Mouse (Mus musculus) urinary bladder, postnatal 14 days (tissue): ENCODE results near the gene Tvp23a.

ENCODE experiments used
- DNase-seq: peaks from one replicate; pipeline ENCODE4 v3.0.0; 2021; ENCODE audit warnings: low spot score

Gene Tvp23a

GRCm38 (mm10) chr16:10447264-10447594 is at the start of gene Tvp23a:
Gene Tvp23a, minus strand, starts transcription at chr16:10447362.
- peak; percentile 52 for DNase-seq

- DNase-seq: no peak
These were observed 48.7 kb upstream of the Tvp23a start for GRCm38 (mm10) chr16:10495824-10496298.

GRCm38 (mm10) chr16:10492587-10492986 is 45.4 kb upstream of the Tvp23a start:
- DNase-seq: no peak

GRCm38 (mm10) chr16:10491716-10492115 is 44.6 kb upstream of the Tvp23a start:
- DNase-seq: no peak

GRCm38 (mm10) chr16:10490503-10491150 is 43.5 kb upstream of the Tvp23a start:
- no peak for DNase-seq

- no peak for DNase-seq
These were observed 42.8 kb upstream of the Tvp23a start for GRCm38 (mm10) chr16:10489904-10490457.

DNA sequence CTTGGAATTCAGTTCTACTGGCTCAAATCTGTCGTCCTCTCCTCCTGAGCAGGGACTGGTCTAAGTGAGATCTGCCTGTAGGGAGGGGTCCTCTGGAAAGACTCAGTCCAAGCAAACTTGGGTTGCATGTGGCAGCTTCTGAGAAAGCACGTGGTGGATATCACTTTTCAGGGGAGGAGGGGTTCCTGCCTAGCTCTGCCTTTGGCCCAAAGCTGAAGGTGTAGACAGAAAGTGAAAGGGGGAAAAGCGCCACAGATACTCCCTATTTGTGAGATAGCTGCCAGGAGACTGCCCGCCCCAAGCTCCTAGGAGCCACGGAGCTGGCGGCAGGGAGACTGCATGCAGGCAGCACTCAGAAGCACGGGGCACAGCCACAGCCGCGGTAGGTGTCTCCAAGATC is 42.3 kb upstream of the Tvp23a start:
- DNase-seq: no peak

- no peak for DNase-seq
These were observed 41.8 kb upstream of the Tvp23a start for GRCm38 (mm10) chr16:10488769-10489481.

DNA sequence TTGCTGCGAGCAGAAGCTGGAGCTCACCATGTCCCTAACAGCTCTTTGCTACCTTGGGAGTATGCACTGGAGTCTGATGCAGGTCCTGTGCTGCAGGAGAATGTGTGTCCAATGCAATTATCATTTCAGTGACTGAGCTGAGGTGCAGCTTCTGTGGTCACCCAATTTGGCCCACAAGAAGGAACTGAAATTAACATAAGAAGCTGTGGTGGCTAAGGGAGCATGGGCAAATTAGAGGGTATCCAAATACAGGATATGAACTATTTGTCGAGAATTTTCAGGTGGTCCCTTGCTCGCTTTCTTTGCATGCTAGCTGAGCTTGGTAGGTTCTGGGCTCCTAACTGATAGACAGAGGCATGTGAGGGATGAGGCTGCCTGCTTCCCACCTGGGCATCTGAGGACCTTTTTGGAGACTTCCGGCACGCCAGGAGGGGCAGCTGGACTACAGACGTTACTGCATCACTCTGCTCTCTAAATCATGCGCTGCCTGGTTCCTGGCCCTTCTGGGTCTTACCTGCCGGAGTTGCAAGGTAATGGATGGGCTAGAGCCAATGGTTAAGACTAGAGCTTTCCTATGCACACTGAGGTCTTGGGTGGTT is 40.8 kb upstream of the Tvp23a start:
- no peak for DNase-seq

GRCm38 (mm10) chr16:10486993-10487392 is 39.8 kb upstream of the Tvp23a start:
- no peak for DNase-seq

GRCm38 (mm10) chr16:10482343-10482742 is 35.2 kb upstream of the Tvp23a start:
- DNase-seq: no peak

GRCm38 (mm10) chr16:10479857-10480256 is 32.7 kb upstream of the Tvp23a start, which contains the start of gene Ciita:
Gene Ciita, plus strand, starts transcription at chr16:10480059.
- no peak for DNase-seq

DNA sequence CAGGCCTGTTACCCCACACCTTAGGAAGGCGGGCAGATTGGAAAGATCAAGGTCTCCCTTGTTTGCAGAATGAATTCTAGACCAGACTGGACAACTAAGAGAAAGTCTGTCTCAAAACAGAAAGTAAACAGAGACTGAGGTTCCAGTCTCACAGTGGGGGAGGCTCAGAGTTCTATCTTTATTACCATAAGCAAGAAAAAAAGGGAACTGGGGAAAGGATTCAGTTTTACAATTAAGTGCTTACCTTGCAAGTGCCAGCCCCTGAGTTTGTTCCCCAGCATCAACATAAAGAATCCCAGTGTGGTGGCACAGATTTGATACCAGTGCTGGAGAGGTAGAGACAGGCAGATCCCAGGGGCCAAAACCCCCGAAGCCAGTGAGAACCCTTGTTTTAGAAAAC is 28.8 kb upstream of the Tvp23a start:
- DNase-seq: no peak

DNA sequence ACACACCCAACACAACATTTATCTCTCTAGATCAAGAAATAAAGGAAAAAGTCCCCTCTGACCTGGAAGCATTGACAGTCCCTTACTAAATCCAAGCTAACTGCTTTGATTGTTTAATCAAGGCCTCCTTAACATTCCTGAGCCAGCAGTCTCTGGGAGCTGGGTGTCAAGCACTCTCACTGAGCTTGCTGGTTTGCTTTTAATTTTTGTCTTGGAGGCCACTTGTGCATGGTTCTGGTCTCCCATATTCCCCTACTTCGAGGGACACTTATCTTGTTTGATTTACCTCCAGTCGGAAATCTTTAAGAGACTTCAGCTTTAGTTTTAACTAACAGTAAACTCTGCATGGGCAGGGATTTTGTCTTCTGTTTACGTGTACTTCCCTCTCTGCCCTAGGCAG is 27.8 kb upstream of the Tvp23a start:
- no peak for DNase-seq

DNA sequence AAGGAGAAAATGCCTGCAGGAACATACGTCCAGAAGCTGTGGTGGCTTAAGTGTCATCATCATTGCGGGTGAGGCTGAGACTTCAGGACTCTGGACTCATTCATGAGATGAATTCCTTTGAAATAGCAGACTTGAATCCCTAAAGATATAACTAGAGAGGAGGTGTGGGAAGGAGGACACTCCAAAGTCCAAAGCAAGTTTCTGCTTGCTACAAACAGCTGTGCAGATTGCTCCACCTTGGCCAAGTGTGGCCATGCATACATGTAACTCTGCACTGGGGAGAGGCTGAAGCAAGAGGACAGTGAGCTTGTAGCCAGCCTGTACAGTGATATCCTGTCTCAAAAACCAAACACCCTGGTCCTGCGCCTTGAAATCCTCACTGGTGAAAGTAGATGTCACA is 24.8 kb upstream of the Tvp23a start:
- no peak for DNase-seq

DNA sequence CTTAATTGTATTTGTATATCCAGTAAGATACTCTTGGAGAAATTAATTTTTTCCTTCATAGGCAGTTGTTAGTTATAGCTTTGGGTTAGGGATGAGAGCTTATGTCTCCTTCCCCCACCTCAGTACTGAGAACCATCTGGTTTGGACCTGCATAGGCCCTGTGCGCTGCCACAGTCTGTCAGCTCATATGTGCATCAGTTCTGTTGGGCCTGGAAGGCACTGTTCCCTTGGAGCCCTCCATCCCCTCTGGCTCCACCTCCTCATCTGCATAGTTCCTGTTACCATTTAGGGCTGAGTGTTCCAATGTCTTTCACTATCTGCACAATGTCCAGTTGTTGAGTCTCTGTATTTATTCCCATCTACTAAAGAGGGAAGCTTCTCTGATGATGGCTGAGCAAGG is 21.0 kb upstream of the Tvp23a start:
- no peak for DNase-seq

DNA sequence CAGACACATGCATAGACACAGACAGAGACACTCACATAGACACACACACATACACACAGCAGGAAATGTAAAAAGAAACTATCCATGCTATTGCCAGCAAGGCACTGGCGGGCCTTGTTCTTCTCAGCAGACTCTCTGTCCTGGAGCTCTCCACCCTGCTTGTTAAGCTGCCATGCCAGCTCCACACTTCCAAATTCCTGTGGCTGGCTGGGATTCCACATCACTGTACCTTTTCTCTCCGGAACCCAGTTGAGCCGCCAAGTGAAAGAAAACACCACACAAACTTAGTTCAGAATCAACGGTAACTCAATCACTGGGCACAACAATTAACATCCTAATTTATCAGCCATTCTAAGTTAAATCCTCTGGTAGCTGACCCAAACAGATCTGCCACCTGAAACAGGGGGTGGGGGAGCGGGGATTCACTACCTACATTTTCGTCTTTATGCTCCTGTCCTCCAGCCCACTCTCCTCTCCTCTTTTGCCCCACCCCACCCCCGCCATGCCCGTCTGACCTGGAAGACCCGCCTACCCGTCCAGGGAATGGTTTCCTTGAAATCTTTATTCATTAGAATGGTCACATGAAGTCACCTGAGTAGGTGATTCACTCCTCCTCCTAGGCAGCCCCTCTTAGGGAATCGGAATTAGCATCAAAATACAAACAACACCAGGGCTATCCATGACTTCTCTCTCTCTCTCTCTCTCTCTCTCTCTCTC is 20.4 kb upstream of the Tvp23a start:
- no peak for DNase-seq

GRCm38 (mm10) chr16:10465011-10465681 is 18.0 kb upstream of the Tvp23a start:
- no peak for DNase-seq

DNA sequence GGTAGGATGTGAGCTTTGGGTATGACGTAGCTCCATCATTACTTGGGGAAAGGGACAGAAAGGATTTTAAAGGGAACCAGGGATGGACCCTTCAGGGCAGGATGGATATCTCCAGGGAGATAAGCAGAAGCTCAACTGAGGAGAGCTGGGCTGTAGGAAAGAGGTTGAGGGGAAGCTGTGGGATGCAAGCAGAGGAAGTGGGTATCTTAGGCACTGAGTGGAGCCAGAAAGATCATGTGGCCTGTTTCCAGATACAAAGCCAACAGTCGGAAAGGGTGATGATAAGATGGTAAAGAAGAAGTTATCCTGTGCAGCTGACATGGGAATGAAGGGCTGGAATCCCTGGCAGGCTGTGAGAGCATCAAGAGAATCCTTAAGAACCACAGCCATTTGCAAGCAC is 14.0 kb upstream of the Tvp23a start:
- DNase-seq: no peak

- no peak for DNase-seq
These were observed 13.0 kb upstream of the Tvp23a start for GRCm38 (mm10) chr16:10460188-10460587.

DNA sequence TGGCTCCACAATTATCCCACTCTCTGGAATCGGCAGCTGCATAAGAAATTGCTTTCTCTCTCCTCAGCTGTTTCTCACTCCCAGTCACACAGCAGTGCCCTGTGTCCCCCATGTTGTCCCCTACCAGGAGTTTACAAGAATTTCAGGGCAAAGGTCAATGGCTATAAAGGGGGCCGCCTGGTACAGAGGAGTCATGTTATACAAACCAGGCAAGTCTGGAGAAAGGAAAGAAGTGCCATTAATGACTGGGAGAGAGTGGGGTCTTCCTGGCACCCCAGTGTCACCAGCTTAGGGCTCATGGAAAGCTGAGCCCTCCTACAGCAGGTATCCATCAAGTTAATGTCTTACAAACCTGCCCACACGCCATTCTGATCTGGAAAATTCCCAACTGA is 7.4 kb upstream of the Tvp23a start:
- DNase-seq: no peak
